9 mouse cellular contexts compared by ENCODE assay signal in genomic region chr4:154205392-154205791, GRCm38 (mm10). TPM values are rescaled to one million over a fixed set of nuclear protein-coding genes. Genes with fewer than 3 reads are reported as not detected.
A peak's percentile ranks its signal among the peaks of the same experiment; 100 is the strongest.
DNase-seq lines count a peak whose midpoint lies in the region; ATAC-seq and TF ChIP-seq lines count a peak whose summit lies in the region.
"Had no signal": no experiment of that assay in that cellular context is flagged by ENCODE, and none has a peak within 500 bp of the region (broad histone marks: within the 10 kb centered on the region; RNA-seq: fewer than 3 reads in every experiment).

No protein-coding gene starts in this region.

- no peaks in the 10 kb centered on the region for H3K9me3 ChIP-seq in heart, embryonic 16.5 days (replicated peaks; ENCODE audit: control insufficient read depth, low read length)
- H3K9me3 ChIP-seq in lung, embryonic 14.5 days (ENCODE audit: low read depth, low read length): no peaks in the 10 kb centered on the region

- no peak overlapping the region for H3K4me3 ChIP-seq in heart, embryonic 16.5 days (ENCODE audit: low read length)
- no peak overlapping the region for H3K4me3 ChIP-seq in lung, embryonic 14.5 days (ENCODE audit: low read depth, low read length)

- H3K27ac ChIP-seq in heart, embryonic 16.5 days (ENCODE audit: low read length): no peak overlapping the region; the same call in 1 of the 2 replicates
- peak overlapping the region; percentile 30; the same call in 1 of the 2 replicates for H3K27ac ChIP-seq in lung, embryonic 14.5 days (ENCODE audit: low read depth)
- H3K27ac ChIP-seq: kidney, postnatal 0 days had no signal

- ATAC-seq in heart, embryonic 16.5 days (replicated peaks; ENCODE audit: extremely low read depth, insufficient read depth, low FRiP score): peak; percentile 25; the same call in 1 of the 2 replicates
- no peak for ATAC-seq in lung, embryonic 14.5 days (ENCODE audit: insufficient read depth)
- no peak for ATAC-seq in monocyte, adult 5-6 weeks (replicated peaks; ENCODE audit: insufficient number of reproducible peaks, low FRiP score, low TSS enrichment, poor library complexity, severe bottlenecking)

- TF ChIP-seq CTCF in lung, embryonic 14.5 days (IDR thresholded peaks at IDR 0.05; ENCODE audit: low read depth): no peak

- H3K4me2 ChIP-seq in heart, embryonic 16.5 days (ENCODE audit: low read depth, low read length): no peak overlapping the region
- H3K4me2 ChIP-seq in lung, embryonic 14.5 days: no peak overlapping the region

- peak; percentile 60 for DNase-seq in cerebellum, adult 9-10 months
- no peak for DNase-seq in cerebellum, adult 18-20 months
- DNase-seq in adrenal gland, adult 2 months: peak; percentile 77
- peak; percentile 68 for DNase-seq in lung, embryonic 14.5 days
- no peak for DNase-seq in left cerebral cortex, adult 9 months (ENCODE audit: low spot score in 2 of 2)
- DNase-seq in left cerebral cortex, postnatal 4 days: no peak

- H3K4me1 ChIP-seq in heart, embryonic 16.5 days (ENCODE audit: control insufficient read depth, insufficient read depth, low read length): peaks cover 12% of the 10 kb centered on the region
- no peaks in the 10 kb centered on the region; the same call in 1 of the 2 replicates for H3K4me1 ChIP-seq in lung, embryonic 14.5 days (ENCODE audit: insufficient read depth)

- 43% methylated on average over 5 of the region's 5 CpGs for WGBS in heart, embryonic 16.5 days
- WGBS in lung, embryonic 14.5 days: 40% methylated on average over 5 of the region's 5 CpGs

- H3K9ac ChIP-seq in heart, embryonic 16.5 days (ENCODE audit: low read length): no peak overlapping the region
- H3K9ac ChIP-seq in lung, embryonic 14.5 days: 0 out of 2 replicates have a peak overlapping the region, but pooled peaks have one; percentile 1

- no peaks in the 10 kb centered on the region for H3K27me3 ChIP-seq in heart, embryonic 16.5 days (ENCODE audit: control insufficient read depth, insufficient read depth, low read length)
- H3K27me3 ChIP-seq in lung, embryonic 14.5 days (ENCODE audit: insufficient read depth, low read length): no peaks in the 10 kb centered on the region

- no peaks in the 10 kb centered on the region for H3K36me3 ChIP-seq in heart, embryonic 16.5 days (ENCODE audit: control insufficient read depth, insufficient read depth)
- no peaks in the 10 kb centered on the region for H3K36me3 ChIP-seq in lung, embryonic 14.5 days (ENCODE audit: insufficient read depth)

- intact Hi-C loops in left cerebral cortex, postnatal 4 days (cut with DNase I): loop anchor here (5.0 kb wide), 1 partner anchor 38 kb away; no protein-coding TSS in a partner anchor

RNA-seq across cellular contexts. Expression of gene Megf6, which starts 34.9 kb away (rescaled TPM):
- total RNA-seq in adrenal gland, adult 2 months (2021): 1 to 10 TPM; 2.3 to 2.6 TPM
- 4.5 and 5.3 TPM in 2 replicates for polyA plus RNA-seq in adrenal gland, adult 2 months (2012; rRNA removed)
- polyA plus RNA-seq in heart, embryonic 16.5 days (2015; fragmentation: Nextera tagmentation; extraction: Ambion mirVana): 33.8 and 38.8 TPM in 2 replicates
- 14.8 and 18.0 TPM in 2 replicates for polyA plus RNA-seq in lung, embryonic 14.5 days (2014; fragmentation: Nextera tagmentation; extraction: Ambion mirVana)
- not detected in 3 replicates for total RNA-seq in monocyte, adult 5-6 weeks (2017)
- 10 to 100 TPM; 10.4 to 13.7 TPM for total RNA-seq in left cerebral cortex, postnatal 4 days (2021)

RNA-seq across cellular contexts. Expression of gene Tprgl, which starts 44.9 kb away (rescaled TPM):
- total RNA-seq in adrenal gland, adult 2 months (2021): 100 to 1,000 TPM; 151 to 180 TPM
- polyA plus RNA-seq in adrenal gland, adult 2 months (2012; rRNA removed): 188 and 210 TPM in 2 replicates
- 143 and 147 TPM in 2 replicates for polyA plus RNA-seq in heart, embryonic 16.5 days (2015; fragmentation: Nextera tagmentation; extraction: Ambion mirVana)
- polyA plus RNA-seq in lung, embryonic 14.5 days (2014; fragmentation: Nextera tagmentation; extraction: Ambion mirVana): 142 and 151 TPM in 2 replicates
- total RNA-seq in monocyte, adult 5-6 weeks (2017): 73.1 to 107 TPM (median 99.0 TPM) in 3 replicates
- 100 to 1,000 TPM; 119 to 121 TPM for total RNA-seq in left cerebral cortex, postnatal 4 days (2021)

Comparison
In these comparisons a context has a peak if more than half of its experiments do, and no peak if none do; other contexts are left out.
1. DNase-seq: peak in cerebellum, adult 9-10 months (single experiment), adrenal gland, adult 2 months (single experiment) and lung, embryonic 14.5 days (single experiment); none in cerebellum, adult 18-20 months (0 of 2), left cerebral cortex, adult 9 months (0 of 2) and left cerebral cortex, postnatal 4 days (single experiment).